Mouse (Mus musculus): ENCODE measurements around the gene Kif24.

Kif24 gene

DNA sequence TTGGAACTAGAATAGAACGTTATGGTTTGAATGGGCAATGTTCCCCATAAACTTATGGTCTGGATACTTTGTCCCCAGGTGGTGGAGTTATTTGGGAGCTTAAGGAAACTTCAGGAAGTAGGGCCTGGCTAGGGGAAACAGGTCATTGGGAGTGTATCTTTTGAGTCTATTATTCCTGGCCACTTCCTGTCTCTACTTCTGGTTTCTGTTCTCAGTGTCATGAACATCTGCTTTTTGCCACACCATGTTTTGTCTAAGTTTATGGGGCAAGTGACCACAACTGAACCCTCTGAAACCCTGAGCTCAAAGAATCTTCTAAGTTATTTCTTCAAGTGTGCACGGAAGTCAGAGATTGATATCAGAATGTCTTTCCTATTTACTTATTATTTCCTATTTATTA, 57.3 kb downstream of the Kif24 start:
- in situ Hi-C loops (cut with MboI; ENCODE audit: low sequenced_read_pairs) = no loop called here

DNA sequence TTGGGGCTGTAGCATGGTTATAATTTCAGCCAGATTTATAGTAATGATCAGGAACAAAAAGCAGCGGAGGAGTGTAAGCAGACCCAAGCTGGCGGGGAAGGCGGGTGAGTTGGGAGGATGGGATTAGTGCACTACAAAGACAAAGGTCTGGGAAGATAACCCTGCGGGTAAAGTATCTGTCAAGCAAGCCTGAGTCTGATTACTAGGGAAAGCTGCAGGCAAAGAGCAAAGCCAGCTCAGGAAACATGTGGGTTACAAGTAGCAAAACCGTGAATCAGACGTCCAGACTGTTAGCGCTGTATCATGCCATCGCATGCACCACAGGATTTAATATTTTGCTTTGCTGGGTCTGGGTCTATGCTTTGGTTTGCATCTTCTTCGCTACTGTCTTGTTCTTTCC, 58.1 kb downstream of the Kif24 start:
- in situ Hi-C loops (cut with MboI; ENCODE audit: low sequenced_read_pairs) = no loop called here

DNA sequence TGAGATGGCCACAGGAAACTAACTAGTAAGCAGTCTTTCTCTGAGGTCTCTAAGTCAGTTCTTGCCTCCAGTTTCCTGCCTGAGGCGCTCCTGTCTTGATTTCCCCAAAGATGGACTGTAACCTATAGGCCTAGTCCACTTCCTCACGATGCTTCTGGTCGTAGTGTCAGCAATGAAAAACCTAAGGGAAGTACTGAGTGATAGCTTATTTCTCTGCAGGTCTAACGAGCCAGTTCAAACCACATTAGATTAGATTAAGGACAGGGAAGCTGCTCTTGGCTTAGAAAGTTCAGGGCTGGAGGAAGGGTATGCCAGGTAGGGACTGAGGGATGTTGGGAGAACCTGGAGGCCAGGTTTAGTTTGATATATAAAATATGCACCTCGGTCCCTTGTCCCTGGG, 63.1 kb downstream of the Kif24 start:
- in situ Hi-C loops (cut with MboI; ENCODE audit: low sequenced_read_pairs) = no loop called here

DNA sequence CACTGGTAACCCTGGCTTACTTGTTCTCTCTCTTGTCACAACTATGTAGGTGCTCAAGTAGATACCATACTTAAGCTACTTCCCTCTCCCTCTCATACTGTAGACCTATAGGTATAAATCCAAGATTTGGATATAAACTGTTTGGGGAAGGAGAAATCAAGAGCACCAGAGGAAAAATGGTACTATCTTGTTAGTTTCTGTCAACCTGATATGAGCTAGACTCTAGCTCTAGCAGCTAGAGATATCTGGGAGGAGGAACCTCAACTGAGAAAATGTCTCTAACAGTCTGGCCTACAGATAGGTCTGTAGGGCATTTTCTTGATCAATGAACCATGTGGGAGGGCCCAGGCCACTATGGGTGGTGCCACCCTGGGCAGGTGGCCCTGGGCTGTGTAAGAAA, 63.5 kb downstream of the Kif24 start:
- in situ Hi-C loops (cut with MboI; ENCODE audit: low sequenced_read_pairs) = no loop called here

DNA sequence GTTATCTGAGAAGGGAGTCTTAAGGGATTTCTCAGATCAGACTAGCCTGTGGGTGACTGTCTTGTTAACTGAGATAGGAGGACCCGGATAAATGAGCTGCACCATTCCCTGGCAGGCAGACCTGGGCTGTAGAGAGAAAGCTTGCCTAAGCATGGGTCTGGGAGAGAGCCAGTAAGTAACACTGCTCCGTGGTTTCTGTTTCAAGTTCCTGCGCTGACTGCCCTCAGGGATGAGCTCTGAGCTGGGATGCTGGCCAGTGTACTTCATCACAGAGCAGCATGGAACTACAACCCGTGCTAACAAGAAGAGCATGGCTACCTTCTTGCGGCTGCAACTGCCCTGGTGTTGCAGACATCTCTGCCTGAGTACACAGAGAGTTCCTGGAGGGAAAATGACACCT, 64.8 kb downstream of the Kif24 start:
- in situ Hi-C loops (cut with MboI; ENCODE audit: low sequenced_read_pairs) = no loop called here

DNA sequence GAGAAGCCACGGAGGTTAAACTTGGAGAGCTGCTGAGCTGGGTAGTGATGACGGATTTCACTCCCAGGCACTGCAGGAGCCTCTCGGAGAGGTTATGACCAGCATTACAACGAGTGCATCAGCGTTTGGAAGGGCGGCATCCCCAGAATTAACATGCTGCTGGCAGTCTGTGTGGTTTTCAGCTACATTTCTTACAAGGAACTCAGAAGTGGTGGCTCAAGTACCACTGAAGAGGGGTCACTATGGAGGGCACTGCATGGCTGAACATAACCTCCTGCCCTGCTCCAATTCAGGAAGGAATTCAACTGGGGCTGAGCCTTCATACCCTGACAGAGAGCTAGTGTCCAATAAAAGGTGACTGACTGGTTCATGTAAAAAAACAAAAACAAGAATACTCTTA, 66.3 kb downstream of the Kif24 start:
- in situ Hi-C loops (cut with MboI; ENCODE audit: low sequenced_read_pairs) = no loop called here

DNA sequence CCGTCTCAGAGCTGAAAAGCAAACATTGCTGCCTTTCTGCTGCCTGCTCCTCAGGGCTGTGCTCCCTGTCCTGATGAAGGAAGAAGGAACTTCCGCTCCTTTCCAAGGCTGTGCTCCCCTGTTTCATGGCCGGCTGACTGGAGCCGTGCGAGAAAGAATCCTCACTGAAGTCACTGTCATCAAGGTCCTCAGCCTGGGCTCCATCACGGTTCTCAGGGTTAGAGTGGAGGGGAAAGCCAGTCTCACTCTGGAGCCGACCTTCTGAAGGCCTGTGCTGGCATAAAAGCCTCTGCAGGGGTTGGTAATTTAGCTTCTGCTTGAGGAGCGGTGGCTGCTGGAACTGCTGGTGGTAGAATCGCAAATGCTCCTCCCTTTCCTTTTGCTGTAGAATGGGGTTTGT, 70.0 kb downstream of the Kif24 start:
- in situ Hi-C loops (cut with MboI; ENCODE audit: low sequenced_read_pairs) = no loop called here

DNA sequence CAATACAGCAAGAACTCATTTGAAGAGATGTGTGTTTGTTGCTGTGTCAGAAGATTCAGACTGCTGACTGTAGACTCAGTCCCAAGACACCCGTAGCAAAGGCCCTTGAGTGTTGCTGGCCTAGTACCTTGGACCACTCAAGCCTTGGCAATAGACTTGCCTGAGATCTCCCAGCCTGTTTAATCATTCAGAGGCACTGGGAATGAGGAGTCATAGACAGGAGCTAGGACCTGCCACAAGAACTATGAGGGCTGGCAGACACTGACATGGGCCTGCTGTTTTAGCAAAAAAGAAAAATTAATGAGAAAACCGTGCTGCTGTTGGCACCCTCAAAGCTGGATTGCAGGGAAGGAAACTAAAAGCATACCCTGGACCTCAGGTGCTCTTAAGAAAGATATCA, 73.7 kb downstream of the Kif24 start:
- in situ Hi-C loops (cut with MboI; ENCODE audit: low sequenced_read_pairs) = no loop called here

DNA sequence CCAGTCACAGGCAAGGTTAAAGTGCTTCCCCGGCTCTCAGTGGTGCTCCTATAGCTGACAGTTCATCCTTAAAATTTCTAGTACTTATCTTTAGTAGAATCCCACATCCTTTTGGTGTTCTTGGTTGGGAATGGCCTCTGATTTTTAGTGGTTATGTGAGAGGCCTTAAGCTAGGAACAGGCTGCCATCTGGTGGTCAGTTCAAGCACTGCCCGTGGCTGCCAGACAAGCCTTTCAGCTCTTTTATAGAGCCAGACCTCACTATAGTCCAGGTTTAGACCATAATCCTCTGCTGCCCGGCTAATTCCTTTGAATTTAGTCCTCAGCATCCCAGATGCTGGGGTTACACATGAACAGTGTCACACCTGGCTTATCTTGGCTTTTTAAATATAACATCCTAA, 74.6 kb downstream of the Kif24 start:
- in situ Hi-C loops (cut with MboI; ENCODE audit: low sequenced_read_pairs) = no loop called here

DNA sequence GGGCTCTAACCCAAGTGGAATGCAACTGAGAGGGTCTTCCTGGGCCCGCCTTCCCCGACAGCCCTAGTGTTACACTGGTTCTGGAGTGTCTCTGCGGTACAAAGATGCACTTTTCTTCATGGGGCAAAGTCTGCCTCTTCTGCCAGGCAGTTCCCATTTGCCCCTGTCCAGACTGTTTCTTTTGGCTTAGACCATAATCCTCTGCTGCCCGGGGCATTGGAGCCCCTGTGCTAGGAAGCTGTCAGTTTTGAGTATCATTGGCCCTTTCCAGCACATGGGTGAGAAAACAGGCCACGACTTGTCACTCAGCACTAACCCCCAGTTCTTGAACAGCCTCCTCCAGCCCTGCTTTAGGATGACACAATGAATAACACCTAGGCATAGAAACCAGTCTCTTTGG, 75.4 kb downstream of the Kif24 start:
- in situ Hi-C loops (cut with MboI; ENCODE audit: low sequenced_read_pairs) = no loop called here

DNA sequence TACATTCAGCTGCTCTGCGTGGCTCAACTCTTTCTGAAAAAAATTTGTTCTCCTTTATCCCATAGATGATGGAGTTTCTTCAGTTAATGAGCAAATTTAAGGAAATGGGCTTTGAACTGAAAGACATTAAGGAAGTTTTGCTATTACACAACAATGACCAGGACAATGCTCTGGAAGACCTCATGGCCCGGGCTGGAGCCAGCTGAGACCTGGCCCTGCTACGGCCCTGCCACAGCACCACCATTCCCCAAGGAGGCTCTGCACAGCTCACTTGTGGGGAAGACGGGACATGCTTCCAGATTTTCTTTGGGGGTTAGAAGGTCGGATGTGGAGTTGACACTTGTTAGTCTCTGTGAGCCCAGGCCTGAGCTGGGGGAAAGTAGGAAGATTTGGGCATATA, 76.1 kb downstream of the Kif24 start:
- in situ Hi-C loops (cut with MboI; ENCODE audit: low sequenced_read_pairs) = no loop called here

DNA sequence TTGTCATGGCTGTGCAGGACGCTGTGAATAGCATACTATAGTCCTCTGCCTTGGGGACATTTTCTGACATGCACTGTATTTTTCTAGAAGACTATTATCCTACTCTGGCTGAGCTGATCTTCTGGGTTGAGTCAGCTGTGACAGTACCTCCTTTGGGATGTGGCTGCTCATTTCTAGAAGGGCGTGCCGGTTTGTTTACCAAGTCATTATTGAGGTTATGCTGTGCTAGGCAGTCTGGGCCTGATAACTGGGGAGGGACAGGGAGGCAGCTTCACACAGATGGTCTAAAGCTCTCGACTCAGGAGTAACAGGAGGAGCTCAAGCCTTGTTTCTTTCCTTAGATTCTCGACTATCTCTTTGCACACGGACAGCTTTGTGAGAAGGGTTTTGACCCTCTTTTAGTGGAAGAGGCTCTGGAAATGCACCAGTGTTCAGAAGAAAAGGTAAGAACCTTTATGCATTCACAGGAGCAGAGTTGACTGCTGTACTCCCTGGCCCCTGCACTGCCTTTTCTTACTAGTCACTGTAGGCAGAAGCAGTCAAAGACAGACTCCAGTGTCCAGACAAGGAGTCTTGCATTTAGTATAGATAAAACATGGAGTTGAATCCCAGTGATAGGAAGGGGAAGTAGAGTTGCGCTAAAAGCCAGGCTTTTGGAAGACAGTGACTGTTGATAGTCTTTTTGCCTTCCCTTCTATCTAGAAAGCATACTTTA, 76.8 kb downstream of the Kif24 start:
- in situ Hi-C loops (cut with MboI; ENCODE audit: low sequenced_read_pairs) = no loop called here

DNA sequence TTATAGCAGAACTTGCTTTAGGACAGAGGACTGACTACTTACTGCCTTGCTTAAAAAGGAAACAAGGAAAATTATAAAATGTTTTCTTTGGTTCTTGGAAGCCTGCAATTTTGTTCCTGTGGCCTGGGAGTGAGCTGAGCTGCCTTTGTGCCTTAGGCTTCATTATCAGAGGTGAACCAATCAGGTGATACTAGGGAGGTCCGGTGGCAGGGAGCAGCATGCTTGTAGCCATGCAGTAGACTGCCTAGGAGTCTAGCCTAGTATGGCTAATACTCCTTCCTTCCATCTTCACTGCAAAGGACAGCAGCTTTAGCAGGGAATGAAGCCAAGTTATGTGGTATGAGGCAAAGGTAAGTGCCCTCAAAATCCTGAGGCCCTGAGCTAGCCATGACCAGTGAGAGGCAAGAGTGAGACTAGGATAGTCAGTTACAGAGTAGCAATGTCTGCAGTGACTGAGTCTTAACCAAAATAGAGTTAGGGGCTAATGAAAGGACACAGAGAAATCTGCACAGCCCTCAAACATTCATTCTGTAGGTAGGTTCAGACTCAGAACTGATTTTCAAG, 78.2 kb downstream of the Kif24 start:
- in situ Hi-C loops (cut with MboI; ENCODE audit: low sequenced_read_pairs) = no loop called here

DNA sequence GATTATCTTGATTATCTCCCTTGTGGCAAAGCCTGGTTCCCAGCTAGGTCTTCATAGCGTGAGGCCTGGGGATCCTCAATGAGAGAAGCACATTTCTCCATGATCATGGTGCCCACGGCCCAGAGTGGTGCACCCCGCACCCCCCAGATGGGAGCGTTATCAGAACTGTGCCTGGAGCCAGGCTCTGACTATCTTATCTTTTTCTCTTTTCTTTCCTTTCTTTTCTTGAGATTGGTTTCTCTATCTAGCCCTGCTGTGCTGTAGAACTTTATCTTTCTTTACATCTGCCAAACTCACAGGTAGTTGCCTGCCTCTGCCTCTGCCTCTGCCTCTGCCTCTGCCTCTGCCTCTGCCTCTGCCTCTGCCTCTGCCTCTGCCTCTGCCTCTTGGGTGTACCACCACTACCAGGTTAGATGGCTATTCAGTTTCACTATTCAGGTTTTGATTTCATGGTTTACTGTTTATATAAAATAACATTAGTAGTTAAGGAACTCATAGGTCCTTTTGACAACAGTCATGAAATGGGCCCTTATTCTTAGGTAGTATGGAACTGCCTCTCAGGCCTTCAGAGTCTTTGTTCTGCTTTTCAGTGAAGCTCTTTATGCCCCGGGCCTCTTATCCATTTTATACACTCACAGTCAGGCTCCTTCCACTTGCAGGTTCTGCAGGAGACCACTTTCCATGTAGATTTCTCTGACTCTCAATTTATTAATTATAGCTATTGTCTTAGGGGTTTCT, 83.3 kb downstream of the Kif24 start:
- in situ Hi-C loops (cut with MboI; ENCODE audit: low sequenced_read_pairs) = no loop called here

DNA sequence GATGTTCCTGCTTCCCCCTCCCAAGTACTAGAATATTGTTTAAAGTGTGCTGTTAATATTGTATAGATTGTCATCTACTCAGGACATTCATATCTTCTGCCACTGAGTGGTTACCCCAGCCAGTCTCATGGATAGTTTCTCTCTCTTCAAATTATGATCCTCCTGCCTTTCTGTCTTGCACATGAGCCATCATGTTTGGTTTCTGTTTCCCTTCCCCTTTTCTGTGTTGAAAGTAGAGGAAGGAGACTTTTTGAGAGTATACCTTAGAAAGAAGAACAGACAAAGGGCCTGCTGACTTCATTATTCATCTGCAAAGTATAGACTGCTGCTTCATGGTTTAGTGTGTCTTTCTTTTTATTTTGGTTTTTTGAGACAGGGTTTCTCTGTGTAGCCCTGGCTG, 87.1 kb downstream of the Kif24 start:
- in situ Hi-C loops (cut with MboI; ENCODE audit: low sequenced_read_pairs) = no loop called here

DNA sequence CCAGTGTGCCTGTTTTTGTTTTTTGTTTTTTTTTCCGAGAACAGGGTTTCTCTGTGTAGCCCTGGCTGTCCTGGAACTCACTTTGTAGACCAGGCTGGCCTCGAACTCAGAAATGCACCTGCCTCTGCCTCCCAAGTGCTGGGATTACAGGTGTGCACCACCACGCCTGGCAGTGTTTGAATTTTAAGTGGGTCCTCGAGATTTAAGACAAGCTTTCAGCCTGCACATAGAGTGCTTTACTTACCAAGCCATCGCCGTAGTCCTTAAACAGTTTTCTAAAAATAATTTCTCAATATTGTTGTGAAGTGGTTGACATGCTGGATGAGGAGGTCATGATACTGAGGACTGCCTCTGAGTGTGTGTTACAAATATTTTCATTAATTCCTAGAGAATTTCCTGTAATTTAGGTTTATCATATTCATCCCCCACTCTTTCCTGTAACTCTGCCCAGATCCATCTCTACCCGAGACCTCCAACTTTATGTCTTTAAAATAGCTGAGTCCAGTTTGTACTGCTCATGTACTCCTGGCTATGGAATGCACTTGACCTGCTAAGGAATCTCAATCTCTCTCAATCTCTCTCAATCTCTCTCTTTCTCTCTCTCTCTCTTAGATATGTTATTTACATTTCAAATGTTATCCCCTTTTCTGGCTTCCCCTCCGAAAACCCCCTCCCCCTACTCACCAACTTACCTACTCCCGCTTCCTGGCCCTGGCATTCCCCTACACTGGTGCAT, 94.8 kb downstream of the Kif24 start:
- in situ Hi-C loops (cut with MboI; ENCODE audit: low sequenced_read_pairs) = no loop called here

DNA sequence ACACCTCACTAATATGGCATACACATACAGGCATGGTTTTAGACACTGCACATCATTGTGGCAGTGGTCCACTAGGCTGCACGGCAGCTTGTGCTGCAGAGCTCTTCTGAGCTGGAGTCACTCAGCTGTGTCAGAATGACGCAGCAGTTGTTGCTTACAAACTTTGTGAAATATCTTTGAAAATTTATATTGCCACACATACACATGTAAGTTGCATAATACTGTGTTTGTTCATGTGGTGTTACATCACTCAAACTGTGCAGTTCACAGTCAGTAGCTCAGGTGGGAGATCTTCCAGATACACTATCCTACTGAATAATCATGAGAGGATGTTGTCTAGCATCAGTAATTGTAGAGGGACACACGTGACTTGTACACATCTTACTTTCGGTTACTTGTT, 96.5 kb downstream of the Kif24 start:
- in situ Hi-C loops (cut with MboI; ENCODE audit: low sequenced_read_pairs) = no loop called here

DNA sequence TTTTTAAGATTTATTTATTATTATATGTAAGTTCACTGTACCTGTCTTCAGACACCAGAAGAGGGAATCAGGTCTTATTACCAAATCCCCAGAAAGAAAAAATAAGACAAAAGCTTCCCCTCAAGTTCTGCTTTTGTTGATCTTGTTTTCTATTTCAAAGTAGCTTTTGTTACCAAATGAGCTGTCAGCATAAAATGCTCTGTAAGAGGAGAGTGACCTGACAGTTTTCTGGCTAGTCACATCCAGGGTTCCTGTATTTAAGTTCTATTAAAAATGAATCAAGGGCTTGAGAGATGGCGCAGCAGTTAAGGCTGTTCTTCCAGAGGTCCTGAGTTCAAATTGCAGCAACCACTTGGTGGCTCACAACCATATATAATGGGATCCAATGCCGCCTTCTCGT, 103.6 kb downstream of the Kif24 start:
- in situ Hi-C loops (cut with MboI; ENCODE audit: low sequenced_read_pairs) = no loop called here

DNA sequence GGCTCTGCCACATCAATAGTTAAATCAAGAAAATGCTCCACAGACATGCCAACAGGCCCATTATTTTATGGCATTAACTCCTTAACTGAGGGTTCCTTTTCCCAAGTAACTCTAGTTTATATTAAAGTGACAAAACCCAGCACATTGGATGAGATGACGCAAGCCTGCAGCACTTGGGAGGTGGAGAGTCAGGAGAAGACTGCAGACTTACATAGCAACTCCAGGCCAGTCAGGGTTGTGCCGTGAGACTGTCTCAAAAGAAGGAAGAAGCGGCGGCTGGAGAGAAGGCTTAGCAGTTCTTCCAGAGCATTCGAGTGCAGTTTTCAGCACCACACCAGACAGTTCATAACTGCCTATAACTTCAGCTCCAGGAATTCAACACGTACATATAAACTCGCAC, 105.3 kb downstream of the Kif24 start:
- in situ Hi-C loops (cut with MboI; ENCODE audit: low sequenced_read_pairs) = no loop called here

DNA sequence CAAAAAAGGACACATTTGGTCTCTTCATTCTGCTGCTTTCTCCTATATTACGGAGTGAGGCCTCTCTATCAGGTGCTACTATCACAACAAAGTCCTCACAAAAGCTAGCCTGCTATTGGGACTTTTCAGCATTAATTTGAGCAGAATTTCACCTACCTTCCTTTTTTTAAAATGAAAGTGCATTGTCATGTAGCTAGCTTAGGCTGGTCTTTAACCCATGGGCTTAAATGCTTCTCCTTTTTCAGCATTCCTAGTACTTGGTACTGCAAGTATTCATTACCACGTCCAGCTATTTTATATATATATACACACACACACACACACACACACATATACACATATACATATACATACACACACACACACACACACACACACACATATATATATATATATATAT, 106.0 kb downstream of the Kif24 start:
- in situ Hi-C loops (cut with MboI; ENCODE audit: low sequenced_read_pairs) = no loop called here

DNA sequence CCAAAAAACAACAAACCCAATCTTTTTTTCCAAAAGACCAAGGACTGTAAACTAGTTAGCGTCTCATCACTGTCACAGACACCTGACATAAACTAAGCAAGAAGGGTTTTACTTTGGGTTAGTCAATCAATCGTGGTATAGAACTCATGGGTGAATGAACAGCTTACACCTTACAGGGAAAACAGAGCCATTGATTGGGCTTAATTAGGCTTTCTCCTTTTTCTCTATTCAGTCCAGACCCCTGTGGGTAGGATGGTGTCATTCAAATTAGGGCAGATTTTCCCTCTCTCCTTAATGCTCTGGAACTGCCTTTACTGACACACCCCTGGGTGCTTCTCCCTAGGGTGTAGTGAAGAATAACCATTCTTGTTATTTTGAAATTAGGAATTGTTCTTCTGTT, 107.5 kb downstream of the Kif24 start:
- in situ Hi-C loops (cut with MboI; ENCODE audit: low sequenced_read_pairs) = no loop called here

DNA sequence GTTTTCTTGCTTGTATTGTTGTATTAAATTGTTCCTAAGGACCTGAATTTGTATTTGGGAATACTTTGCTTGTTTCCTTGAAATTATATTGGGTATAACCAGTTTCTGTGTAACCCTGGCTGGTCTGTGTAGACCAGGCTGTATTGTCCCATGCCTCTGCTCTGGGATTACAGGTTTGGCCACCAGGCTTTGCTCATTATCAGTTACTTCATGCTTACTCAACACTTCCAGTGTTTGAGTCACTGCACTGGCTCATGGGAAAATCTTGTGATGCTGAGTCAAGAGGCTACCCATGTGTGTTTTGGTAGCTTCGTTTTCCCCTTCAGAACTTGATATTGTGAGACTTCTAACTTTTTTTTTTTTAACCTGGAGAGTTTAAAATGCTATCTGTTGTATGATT, 111.4 kb downstream of the Kif24 start:
- in situ Hi-C loops (cut with MboI; ENCODE audit: low sequenced_read_pairs) = no loop called here

Measured in CH12F3 (cell line).